Mouse (Mus musculus): ENCODE data around the gene Wwc2. TPM values are rescaled to one million over a fixed set of nuclear protein-coding genes. Genes with fewer than 3 reads are reported as not detected.

Gene Wwc2
- polyA plus RNA-seq, 1 experiment: 0.04 TPM

DNA sequence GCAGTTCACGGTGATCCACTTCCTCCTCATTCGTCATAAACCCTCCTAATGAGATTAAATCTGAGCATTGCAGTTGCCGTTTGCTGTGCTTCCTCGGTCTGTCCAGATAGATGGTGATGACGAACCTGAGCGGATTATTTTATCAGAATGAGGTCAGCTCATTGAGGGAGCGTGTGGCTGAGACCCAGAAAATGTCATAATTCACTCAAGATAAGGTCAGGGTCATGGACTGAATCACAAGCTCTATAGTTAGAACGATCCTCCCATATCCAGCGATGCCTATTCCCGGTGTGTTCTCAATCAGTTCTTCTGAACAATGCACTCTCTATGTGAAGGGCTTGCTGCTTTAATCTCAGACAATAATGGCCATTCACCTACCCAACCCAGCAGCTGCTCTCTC lies 203.0 kb downstream of the Wwc2 start:
- H3K9me3 ChIP-seq (ENCODE audit: control insufficient read depth, low read length): peaks cover 4% of the 10 kb centered on the region; the same call in 1 of the 2 replicates
- H3K27me3 ChIP-seq (ENCODE audit: control insufficient read depth): no peaks in the 10 kb centered on the region
- no peak for TF ChIP-seq GATA1 (IDR thresholded peaks at IDR 0.05; ENCODE audit: low read length)
- no peak for TF ChIP-seq TAL1 (IDR thresholded peaks at IDR 0.05; ENCODE audit: low read length)
- no peaks in the 10 kb centered on the region for H3K4me1 ChIP-seq (ENCODE audit: control insufficient read depth)
- H3K36me3 ChIP-seq (ENCODE audit: control insufficient read depth): no peaks in the 10 kb centered on the region
- no peak overlapping the region for H3K4me3 ChIP-seq (replicated peaks)

DNA sequence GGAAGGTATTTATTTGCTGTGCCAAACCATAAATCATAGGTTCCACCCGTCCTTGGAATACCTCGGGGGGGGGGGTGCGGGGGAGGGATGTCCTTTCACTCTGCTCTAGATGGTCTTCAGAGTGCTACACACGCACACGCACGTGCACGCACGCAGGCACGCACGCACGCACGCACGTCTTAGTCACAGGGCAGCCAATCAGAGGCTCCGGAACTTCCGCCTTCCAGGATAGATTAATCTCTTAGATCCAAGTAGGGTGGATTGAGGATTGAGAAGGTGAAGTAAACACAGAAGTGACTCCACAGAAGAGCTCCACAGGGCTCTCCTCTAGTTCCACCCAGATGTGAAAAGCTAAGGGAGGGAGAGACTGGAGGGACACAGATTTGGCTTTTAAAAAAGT lies 204.4 kb downstream of the Wwc2 start:
- Histone ChIP-seq H3K27me3 (ENCODE audit: control insufficient read depth) (no peaks in the 10 kb centered on the region), H3K4me1 (ENCODE audit: control insufficient read depth) (no peaks in the 10 kb centered on the region), H3K9me3 (ENCODE audit: control insufficient read depth, low read length) (peaks cover 2% of the 10 kb centered on the region; the same call in 1 of the 2 replicates), H3K36me3 (ENCODE audit: control insufficient read depth) (no peaks in the 10 kb centered on the region), H3K4me3 (replicated peaks) (no peak overlapping the region)
- TF ChIP-seq GATA1 (IDR thresholded peaks at IDR 0.05; ENCODE audit: low read length): no peak
- no peak for TF ChIP-seq TAL1 (IDR thresholded peaks at IDR 0.05; ENCODE audit: low read length)

DNA sequence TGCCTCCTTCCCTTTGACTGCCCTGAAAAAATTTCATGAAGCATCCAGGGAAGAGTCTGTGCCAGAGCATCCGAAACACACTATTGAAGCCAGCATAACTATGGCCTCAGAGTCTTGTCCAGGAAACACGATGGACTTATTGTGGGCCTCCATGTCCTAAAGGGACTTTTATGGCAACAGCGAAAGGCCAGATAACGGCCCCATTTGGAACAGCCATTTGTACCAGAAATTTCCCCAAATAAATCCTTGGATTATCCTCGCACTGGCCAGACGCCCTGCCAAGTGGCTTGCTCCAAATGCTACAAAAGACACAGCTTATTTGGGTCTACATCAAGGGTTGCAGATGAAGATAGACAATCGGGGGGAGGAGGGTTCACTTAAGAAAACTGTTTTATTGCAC lies 206.3 kb downstream of the Wwc2 start:
- Histone ChIP-seq H3K36me3 (ENCODE audit: control insufficient read depth) (no peaks in the 10 kb centered on the region), H3K27me3 (ENCODE audit: control insufficient read depth) (no peaks in the 10 kb centered on the region), H3K4me3 (replicated peaks) (no peak overlapping the region), H3K4me1 (ENCODE audit: control insufficient read depth) (no peaks in the 10 kb centered on the region), H3K9me3 (ENCODE audit: control insufficient read depth, low read length) (peaks cover 2% of the 10 kb centered on the region; the same call in 1 of the 2 replicates)
- TF ChIP-seq TAL1 (IDR thresholded peaks at IDR 0.05; ENCODE audit: low read length) (no peak), GATA1 (IDR thresholded peaks at IDR 0.05; ENCODE audit: low read length) (no peak)

DNA sequence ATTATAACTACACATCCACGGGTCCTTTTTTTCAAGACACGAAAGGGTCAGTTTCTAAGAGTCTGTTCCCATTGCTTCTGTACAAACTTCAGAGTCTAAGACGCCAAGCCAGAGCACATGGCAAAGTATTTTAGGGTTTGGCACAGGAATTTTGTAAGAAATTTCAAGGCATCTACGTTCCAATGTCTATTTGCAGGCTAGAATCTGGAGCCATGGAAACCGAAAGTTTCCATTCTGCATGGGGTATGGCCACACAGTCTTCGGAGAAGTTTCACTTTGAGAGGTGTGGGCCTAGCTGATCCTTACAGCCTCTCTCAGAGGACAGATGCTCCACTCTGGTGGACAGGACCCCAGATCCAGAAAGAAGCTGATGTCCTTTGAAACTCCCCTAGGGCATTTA lies 206.8 kb downstream of the Wwc2 start:
- H3K9me3 ChIP-seq (ENCODE audit: control insufficient read depth, low read length): peaks cover 2% of the 10 kb centered on the region; the same call in 1 of the 2 replicates
- H3K4me1 ChIP-seq (ENCODE audit: control insufficient read depth): no peaks in the 10 kb centered on the region
- no peaks in the 10 kb centered on the region for H3K36me3 ChIP-seq (ENCODE audit: control insufficient read depth)
- no peaks in the 10 kb centered on the region for H3K27me3 ChIP-seq (ENCODE audit: control insufficient read depth)
- no peak overlapping the region for H3K4me3 ChIP-seq (replicated peaks)
- TF ChIP-seq GATA1 (IDR thresholded peaks at IDR 0.05; ENCODE audit: low read length): no peak
- no peak for TF ChIP-seq TAL1 (IDR thresholded peaks at IDR 0.05; ENCODE audit: low read length)

DNA sequence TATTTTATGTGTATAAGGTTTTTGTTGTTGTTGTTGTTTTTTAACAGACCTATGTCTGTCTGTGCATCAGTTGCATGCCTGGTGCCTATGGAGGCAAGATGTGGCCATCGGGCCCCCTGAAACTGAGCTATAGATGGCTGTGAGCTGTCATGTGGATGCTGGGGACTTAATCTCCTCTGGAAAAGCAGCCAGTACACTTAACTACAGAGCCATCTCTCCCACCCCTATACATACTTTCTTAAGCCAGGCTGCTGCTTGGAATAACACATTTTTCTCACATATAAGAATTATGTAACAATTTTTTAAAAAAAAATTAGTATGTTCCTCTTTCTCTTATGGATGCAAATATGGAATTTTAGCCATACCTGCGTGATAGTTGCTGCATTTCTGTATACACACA lies 207.2 kb downstream of the Wwc2 start:
- Histone ChIP-seq H3K4me3 (replicated peaks) (no peak overlapping the region), H3K9me3 (ENCODE audit: control insufficient read depth, low read length) (peaks cover 2% of the 10 kb centered on the region; the same call in 1 of the 2 replicates), H3K27me3 (ENCODE audit: control insufficient read depth) (no peaks in the 10 kb centered on the region), H3K36me3 (ENCODE audit: control insufficient read depth) (no peaks in the 10 kb centered on the region), H3K4me1 (ENCODE audit: control insufficient read depth) (no peaks in the 10 kb centered on the region)
- TF ChIP-seq TAL1 (IDR thresholded peaks at IDR 0.05; ENCODE audit: low read length) (no peak), GATA1 (IDR thresholded peaks at IDR 0.05; ENCODE audit: low read length) (no peak)

DNA sequence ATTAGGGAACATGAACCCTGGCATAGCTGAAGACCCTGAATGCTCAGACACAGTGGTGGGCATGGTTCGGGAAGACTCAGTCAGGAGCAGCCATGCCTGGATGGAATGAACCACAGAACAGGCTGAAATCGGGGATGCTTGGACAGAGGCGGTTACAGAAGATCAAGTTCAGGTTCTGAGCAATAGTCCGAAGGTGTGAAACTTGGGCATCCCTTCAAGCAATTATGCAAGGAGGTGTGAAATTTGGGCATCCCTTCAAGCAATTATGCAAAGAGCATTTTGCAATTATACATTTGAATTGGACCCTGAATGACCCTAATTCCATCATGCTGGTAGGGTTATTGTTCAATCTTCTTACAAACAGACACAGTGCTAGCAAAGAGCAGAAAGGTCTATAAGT lies 208.8 kb downstream of the Wwc2 start:
- Histone ChIP-seq H3K9me3 (ENCODE audit: control insufficient read depth, low read length) (peaks cover 2% of the 10 kb centered on the region; the same call in 1 of the 2 replicates), H3K4me3 (replicated peaks) (no peak overlapping the region), H3K4me1 (ENCODE audit: control insufficient read depth) (no peaks in the 10 kb centered on the region), H3K27me3 (ENCODE audit: control insufficient read depth) (no peaks in the 10 kb centered on the region), H3K36me3 (ENCODE audit: control insufficient read depth) (no peaks in the 10 kb centered on the region)
- TF ChIP-seq TAL1 (IDR thresholded peaks at IDR 0.05; ENCODE audit: low read length) (no peak), GATA1 (IDR thresholded peaks at IDR 0.05; ENCODE audit: low read length) (no peak)

DNA sequence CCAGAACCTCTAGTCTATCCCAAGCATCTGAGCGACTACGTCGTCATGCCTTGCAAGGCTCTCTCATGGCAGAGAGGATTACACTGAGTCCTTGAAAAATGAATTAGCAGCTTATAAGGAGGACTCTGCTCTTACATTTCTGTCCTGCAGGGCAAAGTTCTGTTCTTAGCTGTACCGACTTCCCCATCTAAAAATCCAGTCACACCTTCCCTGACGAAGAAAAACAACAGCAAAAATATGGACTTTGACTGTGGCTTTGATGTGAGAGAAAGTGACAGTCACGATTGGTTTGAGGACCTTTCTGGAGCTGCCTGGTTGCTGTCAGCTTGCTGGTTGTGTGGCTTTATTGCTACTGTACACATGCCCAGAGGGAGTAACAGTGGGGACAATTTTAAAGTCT lies 211.1 kb downstream of the Wwc2 start:
- H3K9me3 ChIP-seq (ENCODE audit: control insufficient read depth, low read length): no peaks in the 10 kb centered on the region
- TF ChIP-seq GATA1 (IDR thresholded peaks at IDR 0.05; ENCODE audit: low read length) (no peak), TAL1 (IDR thresholded peaks at IDR 0.05; ENCODE audit: low read length) (no peak)
- H3K4me1 ChIP-seq (ENCODE audit: control insufficient read depth): no peaks in the 10 kb centered on the region
- no peaks in the 10 kb centered on the region for H3K27me3 ChIP-seq (ENCODE audit: control insufficient read depth)
- no peaks in the 10 kb centered on the region for H3K36me3 ChIP-seq (ENCODE audit: control insufficient read depth)
- no peak overlapping the region for H3K4me3 ChIP-seq (replicated peaks)

DNA sequence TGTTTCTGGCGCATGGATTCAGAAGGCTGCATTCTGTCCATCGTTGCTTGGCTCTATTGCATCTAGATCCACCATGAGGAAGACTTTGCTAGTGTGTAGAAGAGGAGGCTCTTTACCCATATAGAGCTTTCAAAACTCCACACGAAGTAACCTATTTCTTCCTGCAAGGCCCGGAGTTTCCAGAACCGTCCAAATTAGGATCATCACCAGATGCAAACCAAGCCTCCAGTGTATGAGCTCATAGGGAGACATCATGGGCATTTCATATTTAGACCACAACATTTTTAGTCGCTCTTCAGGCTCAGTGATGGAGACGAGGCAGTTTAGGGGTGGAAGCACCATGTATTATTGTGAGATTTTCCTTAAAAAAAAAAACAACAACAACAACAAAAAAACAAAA lies 213.3 kb downstream of the Wwc2 start:
- no peaks in the 10 kb centered on the region for H3K36me3 ChIP-seq (ENCODE audit: control insufficient read depth)
- TF ChIP-seq GATA1 (IDR thresholded peaks at IDR 0.05; ENCODE audit: low read length) (no peak), TAL1 (IDR thresholded peaks at IDR 0.05; ENCODE audit: low read length) (no peak)
- H3K9me3 ChIP-seq (ENCODE audit: control insufficient read depth, low read length): no peaks in the 10 kb centered on the region
- no peaks in the 10 kb centered on the region for H3K4me1 ChIP-seq (ENCODE audit: control insufficient read depth)
- no peaks in the 10 kb centered on the region for H3K27me3 ChIP-seq (ENCODE audit: control insufficient read depth)
- no peak overlapping the region for H3K4me3 ChIP-seq (replicated peaks)

Other genes starting within 250 kb of the Wwc2 start
- not detected in 2 replicates for gene Cldn24, start 168.8 kb downstream of the Wwc2 start, polyA plus RNA-seq (2012)
- not detected in 2 replicates for gene Cldn22, start 166.4 kb downstream of the Wwc2 start, polyA plus RNA-seq (2012)
- gene Dctd, start 108.2 kb upstream of the Wwc2 start, polyA plus RNA-seq (2012): 0.06 TPM in 1 of 2 replicates, not detected in the other

Measured in erythroblast, embryonic 14.5 days (primary cell).